Mouse (Mus musculus) thymus, adult 2 months (tissue): Measurements from ENCODE around the gene Traf3ip1. TPM values are rescaled to one million over a fixed set of nuclear protein-coding genes. Genes with fewer than 3 reads are reported as not detected.

ENCODE experiments used
- DNase-seq: peaks from one replicate; pipeline ENCODE4 v3.0.0; 2021
- H3K27ac ChIP-seq: fragments of 200-500 bp; 2 replicates; pipeline ENCODE4 v1.5.1; 2012; ENCODE audit warnings: low read length, control low read depth; ENCODE audit not compliant: control insufficient read depth, insufficient read depth
- H3K27me3 ChIP-seq: fragments of 200-500 bp; 2 replicates; pipeline ENCODE4 v1.6.1; 2012; ENCODE audit warnings: mild to moderate bottlenecking, low read length, moderate library complexity, mixed read lengths; ENCODE audit not compliant: control insufficient read depth, insufficient read depth
- H3K36me3 ChIP-seq: fragments of 200-500 bp; 2 replicates; pipeline ENCODE4 v1.6.1; 2012; ENCODE audit warnings: mild to moderate bottlenecking, low read length, moderate library complexity; ENCODE audit not compliant: control insufficient read depth, insufficient read depth
- H3K4me1 ChIP-seq: fragments of 200-500 bp; replicated peaks from 2 replicates; pipeline ENCODE4 v1.6.1; 2012; ENCODE audit warnings: low read length; ENCODE audit not compliant: control insufficient read depth, insufficient read depth
- H3K4me3 ChIP-seq: fragments of 200-500 bp; 2 replicates; pipeline ENCODE4 v1.5.1; 2012; ENCODE audit warnings: mild to moderate bottlenecking, low read length, control low read depth, moderate library complexity; ENCODE audit not compliant: control insufficient read depth, insufficient read depth
- CTCF ChIP-seq: fragments of 200-500 bp; IDR thresholded peaks from 2 replicates; pipeline ENCODE4 v1.5.1; 2012; ENCODE audit warnings: mild to moderate bottlenecking, control low read depth, low read length, moderate library complexity, borderline replicate concordance; ENCODE audit not compliant: control insufficient read depth, poor library complexity, insufficient read depth; ENCODE audit errors: extremely low read depth
- POLR2A ChIP-seq: fragments of 200-500 bp; IDR thresholded peaks from 2 replicates; pipeline ENCODE4 v1.6.1; 2012; ENCODE audit warnings: mild to moderate bottlenecking, low read length, control low read depth, moderate library complexity; ENCODE audit not compliant: control insufficient read depth, poor library complexity, insufficient read depth; ENCODE audit errors: extremely low read depth
- WGBS: fragments of 180-500 bp; shearing (Covaris S2); methylation state at CpG from one replicate; pipeline ENCODE4 v1.1.7; 2018; 5-methylcytosine and 5-hydroxymethylcytosine counted together
- polyA plus RNA-seq: library from polyadenylated mRNA; depleted of rRNA; stranded (reverse); fragments of >200 nt; gene quantifications from 2 replicates; pipeline ENCODE4 v1.2.3, GENCODE M21; 2012; rRNA removed

The Traf3ip1 gene
- 7.1 and 7.7 TPM in 2 replicates for polyA plus RNA-seq

DNA sequence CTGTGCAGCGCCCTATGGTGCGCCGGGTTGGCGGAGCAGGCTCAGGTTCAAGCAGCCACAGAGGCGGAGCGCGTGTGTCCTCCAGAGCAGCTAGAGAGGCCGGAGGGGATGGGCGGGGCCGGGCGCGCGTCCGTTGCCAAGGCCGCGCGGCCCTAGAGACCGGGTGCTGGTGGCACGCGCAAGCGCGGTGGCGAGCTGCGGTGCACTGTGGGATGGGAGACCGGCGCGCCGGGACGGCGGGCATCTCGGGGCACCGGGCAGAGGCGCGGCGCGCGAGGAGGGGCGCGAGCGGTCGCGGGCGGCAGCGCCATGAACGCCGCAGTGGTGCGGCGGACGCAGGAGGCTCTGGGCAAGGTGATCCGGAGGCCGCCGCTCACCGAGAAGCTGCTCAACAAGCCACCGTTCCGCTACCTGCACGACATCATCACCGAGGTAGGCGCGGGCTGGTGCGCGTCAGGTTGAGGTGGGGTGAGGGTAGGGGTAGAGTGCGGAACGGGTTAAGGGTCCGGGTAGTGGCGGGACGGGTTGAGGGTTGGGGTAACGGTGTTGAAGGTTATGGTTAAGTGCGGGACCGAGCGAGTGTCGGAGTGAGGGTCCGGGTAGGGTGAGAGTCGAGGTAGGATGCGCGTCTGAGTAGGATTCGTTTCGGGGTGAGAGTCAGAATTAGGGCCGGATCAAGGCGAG, at the start of gene Traf3ip1:
Traf3ip1 (plus strand) TSS at position 191 of the 684 bp plus-strand sequence.
- Histone ChIP-seq H3K4me3 (peak within 1 kb of the TSS; percentile 68), H3K4me1 (peaks cover 10% of the 10 kb centered on the region), H3K27ac (no peak within 1 kb of the TSS), H3K27me3 (no peaks in the 10 kb centered on the region), H3K36me3 (no peaks in the 10 kb centered on the region)
- peak; percentile 92 for DNase-seq
- WGBS = under 1% methylated on average over 79 of the region's 79 CpGs
- TF ChIP-seq POLR2A = peak; percentile 57; the same call in 1 of the 2 replicates
- TF ChIP-seq CTCF = peak; percentile 50; the same call in 1 of the 2 replicates

DNA sequence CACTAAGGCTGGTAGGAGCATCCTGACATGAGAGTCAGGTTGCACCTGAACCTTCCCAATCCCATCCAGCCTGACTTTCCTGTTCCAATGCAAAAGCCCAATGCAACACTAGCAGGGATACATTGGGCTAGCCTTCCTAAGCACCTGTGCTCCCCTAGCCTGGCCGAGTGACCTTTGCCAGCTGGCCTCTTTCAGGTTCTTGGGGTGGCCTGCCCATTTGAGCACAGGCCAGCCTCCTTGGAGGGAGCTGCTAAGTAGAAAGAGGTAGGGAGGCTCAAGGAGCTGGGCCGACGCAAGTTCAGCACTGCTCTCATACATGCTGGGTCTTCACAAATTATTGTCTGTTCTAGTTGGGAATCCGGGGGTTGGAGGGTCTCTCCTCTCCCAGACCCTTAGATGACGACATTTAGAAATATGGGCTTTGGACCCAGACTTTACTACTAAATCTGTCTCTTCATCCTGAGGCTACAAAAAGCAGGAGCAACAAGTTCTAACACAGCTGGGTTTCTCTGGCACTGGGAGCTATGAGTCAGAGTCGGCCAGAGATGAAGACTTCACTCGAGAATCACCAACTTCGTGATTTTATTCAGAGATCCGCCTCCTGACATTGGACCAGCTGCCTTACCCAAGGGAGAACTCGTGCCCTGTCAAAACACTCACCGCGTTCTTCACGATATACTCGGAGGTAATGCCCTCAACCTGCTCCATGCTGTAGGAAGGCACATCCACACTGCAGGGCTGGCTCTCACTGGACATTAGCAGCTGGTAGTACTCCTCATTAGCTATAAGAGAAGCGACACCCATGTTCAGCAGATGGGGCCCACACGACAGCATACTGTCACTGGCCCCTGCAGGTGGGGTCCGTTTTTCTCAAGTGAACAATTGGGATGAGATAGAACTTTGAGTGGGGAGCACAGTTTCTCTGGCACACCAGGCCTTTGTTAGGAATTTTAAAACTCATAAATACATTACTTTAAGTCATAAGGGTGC, 49.3 kb upstream of the Traf3ip1 start:
- H3K4me1 ChIP-seq = no peaks in the 10 kb centered on the region
- H3K27ac ChIP-seq = no peak overlapping the region
- WGBS = 96% methylated on average over 17 of the region's 17 CpGs
- TF ChIP-seq CTCF (no peak), POLR2A (no peak)
- no peak overlapping the region for H3K4me3 ChIP-seq
- no peaks in the 10 kb centered on the region for H3K27me3 ChIP-seq
- no peaks in the 10 kb centered on the region for H3K36me3 ChIP-seq
- no peak for DNase-seq

DNA sequence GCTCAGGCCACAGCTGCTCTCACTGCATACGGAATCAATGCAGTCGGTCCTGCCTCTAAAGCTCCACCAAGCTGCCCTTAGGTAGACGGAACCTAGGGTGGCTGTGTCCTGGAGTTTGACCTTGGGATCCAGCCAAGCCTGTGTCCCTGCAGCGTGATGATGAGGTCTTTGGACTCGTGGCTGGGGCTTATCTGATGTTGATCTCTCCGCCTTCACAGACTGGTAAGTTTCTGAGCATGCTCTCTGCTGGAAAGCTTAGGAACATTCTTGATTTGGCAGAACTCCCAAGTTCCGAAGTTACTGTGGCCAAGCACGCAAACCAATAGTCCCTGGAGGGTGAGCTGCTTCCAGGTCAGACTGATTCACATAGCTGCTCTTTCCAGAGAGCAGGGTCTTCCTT, 48.4 kb upstream of the Traf3ip1 start:
- no peak overlapping the region for H3K4me3 ChIP-seq
- H3K27me3 ChIP-seq = no peaks in the 10 kb centered on the region
- TF ChIP-seq CTCF (no peak), POLR2A (no peak)
- no peak for DNase-seq
- no peak overlapping the region for H3K27ac ChIP-seq
- 89% methylated on average over 8 of the region's 8 CpGs for WGBS
- no peaks in the 10 kb centered on the region for H3K36me3 ChIP-seq
- no peaks in the 10 kb centered on the region for H3K4me1 ChIP-seq

DNA sequence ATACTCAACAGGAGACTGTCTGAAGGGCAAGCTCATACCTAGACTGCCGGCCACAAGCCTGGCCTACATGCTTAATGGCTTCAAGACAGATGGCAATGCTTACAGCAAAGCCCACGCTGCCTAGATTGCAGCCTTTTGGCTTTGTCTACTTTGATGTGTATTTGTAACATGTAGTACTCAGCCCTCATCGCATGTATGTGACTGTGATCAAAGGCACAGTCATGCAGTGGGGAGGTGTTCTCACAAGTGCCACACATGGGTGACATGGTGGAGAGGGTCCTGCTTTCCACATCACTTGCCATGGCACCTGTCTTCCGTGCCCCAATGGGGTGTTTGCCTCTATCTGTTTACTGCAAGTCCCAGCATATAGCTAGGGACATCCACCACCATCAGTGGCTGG, 47.9 kb upstream of the Traf3ip1 start:
- no peaks in the 10 kb centered on the region for H3K36me3 ChIP-seq
- no peak overlapping the region for H3K4me3 ChIP-seq
- H3K27me3 ChIP-seq = no peaks in the 10 kb centered on the region
- WGBS = 93% methylated on average over 4 of the region's 4 CpGs
- TF ChIP-seq CTCF (no peak), POLR2A (no peak)
- no peak for DNase-seq
- H3K27ac ChIP-seq = no peak overlapping the region
- no peaks in the 10 kb centered on the region for H3K4me1 ChIP-seq

DNA sequence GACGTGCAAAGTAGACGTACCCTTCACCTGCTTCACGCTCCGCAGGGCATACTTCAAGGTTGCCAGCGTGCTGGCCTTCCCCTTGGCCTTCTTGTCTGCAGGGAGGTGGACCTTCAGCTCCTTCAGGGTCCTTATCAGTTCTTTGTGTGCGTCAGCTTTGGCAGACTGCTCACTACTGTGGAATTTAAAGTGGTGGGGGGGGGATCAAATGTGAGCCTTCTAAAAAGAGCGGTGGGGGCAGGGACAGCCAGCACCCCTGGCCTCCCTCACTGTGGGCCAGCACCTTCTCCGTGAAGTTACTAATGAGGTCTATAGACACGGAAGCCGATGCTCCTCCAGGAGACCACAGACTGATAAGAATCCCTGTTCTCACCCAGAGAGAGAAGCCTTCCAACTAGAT, 45.8 kb upstream of the Traf3ip1 start:
- H3K4me3 ChIP-seq = no peak overlapping the region
- no peak for TF ChIP-seq CTCF
- TF ChIP-seq POLR2A = no peak
- no peaks in the 10 kb centered on the region for H3K27me3 ChIP-seq
- no peaks in the 10 kb centered on the region for H3K4me1 ChIP-seq
- no peak for DNase-seq
- no peaks in the 10 kb centered on the region for H3K36me3 ChIP-seq
- no peak overlapping the region for H3K27ac ChIP-seq
- WGBS = 97% methylated on average over 10 of the region's 10 CpGs

DNA sequence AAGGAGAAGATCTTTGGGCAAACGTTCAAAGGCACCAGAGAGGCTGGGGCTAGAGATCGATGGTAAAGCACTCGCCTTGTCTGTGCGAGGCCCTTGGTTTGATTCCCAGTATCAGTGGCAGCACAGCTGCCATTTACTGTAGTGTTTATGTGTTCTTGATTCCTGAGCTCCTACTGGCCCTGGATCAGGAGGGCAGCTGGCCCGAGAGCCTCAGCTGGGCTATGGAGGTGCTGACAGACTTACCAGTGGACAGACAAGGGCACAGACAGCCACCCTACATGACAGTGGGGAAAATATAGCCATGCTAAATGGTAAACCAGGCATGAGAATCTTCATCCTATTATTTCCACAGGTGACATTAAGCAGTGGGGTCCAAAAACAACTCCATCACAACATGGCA, 43.6 kb upstream of the Traf3ip1 start:
- TF ChIP-seq CTCF (no peak), POLR2A (no peak)
- no peak for DNase-seq
- no peaks in the 10 kb centered on the region for H3K36me3 ChIP-seq
- H3K4me1 ChIP-seq = no peaks in the 10 kb centered on the region
- WGBS = 97% methylated on average over 5 of the region's 5 CpGs
- no peak overlapping the region for H3K27ac ChIP-seq
- no peaks in the 10 kb centered on the region for H3K27me3 ChIP-seq
- H3K4me3 ChIP-seq = no peak overlapping the region
